Mouse (Mus musculus) kidney, postnatal 10 days (tissue): ENCODE results near the gene Vmp1.

Experiments
- DNase-seq: peaks from one replicate; pipeline ENCODE4 v3.0.0; 2021; ENCODE audit warnings: mixed read lengths

Gene Vmp1

DNA sequence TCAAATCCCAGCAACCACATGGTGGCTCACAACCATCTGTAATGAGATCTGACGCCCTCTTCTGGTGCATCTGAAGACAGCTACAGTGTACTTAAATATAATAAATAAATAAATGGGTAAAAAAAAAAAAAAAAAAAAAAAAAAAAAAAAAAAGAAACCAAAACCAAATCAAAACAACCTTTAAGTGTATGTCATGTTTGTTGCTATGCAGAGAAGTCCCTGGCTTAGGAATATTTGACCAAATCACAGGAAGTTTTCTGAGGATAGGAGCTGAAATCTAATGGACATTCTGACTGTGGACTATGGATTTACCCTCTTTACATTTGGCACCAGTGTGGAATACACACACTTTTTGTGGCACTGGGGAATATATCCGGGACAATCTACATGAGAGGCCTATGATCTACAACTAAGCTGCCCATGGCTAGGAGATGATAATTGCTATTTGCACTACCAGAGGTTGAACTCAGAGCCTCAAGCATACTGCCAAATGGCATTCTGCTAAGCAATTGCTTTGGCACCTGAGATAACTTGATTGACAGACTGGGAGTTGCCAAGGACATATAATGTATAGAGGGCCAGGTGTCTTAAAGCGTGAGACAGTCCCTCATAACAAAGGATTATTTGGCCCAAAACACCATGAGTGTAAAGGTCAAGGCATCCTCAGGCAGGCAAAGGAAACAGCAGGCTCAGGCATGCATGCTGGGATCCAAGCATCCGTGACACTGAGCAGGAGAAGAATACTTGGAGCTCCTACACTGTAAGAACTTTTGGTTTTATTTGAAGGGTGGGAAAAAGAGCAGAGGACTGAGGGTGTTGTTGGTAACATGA is 84.0 kb downstream of the Vmp1 start:
- DNase-seq: no peak

DNA sequence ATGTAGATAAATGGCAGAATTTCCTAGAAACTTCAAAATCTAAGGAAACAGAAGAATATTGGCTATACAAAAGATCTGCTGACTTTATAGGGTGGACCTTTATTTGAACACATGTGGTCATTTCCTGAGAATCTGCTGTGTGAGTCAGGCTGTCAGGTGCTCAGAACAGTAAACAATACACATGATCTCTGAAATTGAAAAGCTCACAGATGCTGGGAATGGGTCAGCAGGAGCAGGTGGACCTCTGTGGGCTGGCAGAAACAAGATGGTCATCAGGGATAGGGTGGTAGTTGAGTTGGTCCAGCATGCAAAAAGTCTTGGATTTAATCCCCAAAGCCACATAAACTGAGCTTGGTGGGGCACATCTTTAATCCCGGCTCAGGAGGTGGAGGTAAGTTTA is 85.1 kb downstream of the Vmp1 start:
- no peak for DNase-seq

DNA sequence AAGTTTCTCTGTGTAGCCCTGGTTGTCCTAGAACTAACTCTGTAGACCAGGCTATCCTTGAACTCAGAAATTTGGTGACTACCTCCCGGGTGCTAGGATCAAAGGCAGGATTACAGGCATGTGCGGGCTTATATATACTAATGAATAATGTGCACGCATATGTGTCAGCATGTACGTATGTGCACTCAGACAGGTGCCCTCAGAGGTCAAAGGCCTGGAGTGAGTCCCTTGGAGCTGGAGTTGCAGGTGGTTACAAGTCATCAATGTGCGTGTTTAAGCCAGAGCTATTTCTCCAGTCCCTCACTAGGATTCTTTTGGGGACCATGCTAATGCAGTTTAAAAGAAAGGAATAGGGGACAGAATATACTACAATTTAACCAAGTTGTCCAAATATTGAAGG is 85.5 kb downstream of the Vmp1 start:
- no peak for DNase-seq

DNA sequence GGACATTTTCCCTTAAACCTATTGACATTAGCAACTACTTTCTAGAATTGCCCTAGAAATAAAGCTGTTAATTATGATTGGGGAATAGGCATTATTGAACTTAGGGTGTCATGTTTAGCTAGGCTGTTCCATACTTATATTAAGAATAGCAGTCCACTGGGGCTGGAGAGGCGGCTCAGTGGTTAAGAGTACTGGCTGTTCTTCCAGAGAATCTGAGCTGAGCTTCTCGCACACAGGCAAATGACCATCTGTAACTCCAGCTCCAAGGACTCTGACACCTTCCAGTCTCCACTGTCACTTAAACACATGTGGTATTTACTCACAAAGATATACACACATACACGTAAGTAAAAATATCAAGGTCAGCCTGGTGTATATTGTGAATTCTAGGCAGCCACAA is 86.7 kb downstream of the Vmp1 start:
- no peak for DNase-seq

DNA sequence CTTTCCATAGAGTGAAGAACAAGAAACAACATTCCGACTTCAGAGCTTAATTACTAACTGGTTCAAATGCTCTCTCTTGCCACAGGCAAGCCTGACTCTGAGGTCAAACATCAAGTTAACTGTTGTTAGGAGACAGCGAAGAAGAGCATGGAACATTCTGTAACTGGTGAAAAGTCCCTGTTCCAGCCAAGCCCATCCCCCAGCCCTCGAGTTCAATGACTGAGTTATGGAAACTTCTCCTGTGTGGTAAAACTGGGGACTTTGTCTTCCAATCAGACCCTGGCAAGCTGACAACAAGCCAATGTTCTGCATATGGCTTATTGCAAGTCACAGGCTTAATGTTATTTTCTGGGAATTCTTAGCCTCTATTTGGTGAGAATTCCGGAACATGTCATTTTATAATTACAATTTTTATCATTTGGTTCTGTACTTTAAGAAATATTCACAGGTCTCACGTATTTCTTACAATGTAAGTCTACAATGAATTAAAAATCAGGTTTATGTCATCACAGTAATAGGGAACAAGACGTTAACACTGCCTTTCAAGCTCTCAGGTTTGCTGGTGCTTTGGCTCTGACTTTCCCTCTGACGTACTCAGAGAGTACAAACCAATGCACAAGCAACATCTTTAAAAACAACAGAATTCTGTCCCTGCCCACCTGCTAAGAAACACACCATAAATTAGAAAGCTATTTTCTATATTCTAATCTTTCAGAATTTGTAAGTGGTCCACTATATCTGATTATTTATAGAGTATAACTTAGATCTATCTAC is 87.3 kb downstream of the Vmp1 start:
- DNase-seq: peak; percentile 73

DNA sequence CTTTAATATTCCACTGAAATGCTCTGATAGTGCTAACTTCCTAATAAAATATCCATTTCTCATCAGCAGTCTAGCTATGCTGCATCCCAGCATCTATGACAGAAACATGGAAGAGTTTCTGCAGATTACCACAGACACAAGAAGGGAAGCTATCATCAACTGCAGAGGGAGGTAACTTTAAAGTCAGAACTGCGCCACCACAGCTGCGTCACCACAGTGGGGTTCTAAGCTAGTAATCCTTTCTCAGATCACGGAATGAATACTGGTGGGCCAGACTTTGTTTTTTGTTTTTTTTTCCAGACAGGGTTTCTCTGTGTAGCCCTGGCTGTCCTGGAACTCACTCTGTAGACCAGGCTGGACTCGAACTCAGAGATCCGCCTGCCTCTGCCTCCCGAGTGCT is 88.3 kb downstream of the Vmp1 start:
- DNase-seq: no peak

DNA sequence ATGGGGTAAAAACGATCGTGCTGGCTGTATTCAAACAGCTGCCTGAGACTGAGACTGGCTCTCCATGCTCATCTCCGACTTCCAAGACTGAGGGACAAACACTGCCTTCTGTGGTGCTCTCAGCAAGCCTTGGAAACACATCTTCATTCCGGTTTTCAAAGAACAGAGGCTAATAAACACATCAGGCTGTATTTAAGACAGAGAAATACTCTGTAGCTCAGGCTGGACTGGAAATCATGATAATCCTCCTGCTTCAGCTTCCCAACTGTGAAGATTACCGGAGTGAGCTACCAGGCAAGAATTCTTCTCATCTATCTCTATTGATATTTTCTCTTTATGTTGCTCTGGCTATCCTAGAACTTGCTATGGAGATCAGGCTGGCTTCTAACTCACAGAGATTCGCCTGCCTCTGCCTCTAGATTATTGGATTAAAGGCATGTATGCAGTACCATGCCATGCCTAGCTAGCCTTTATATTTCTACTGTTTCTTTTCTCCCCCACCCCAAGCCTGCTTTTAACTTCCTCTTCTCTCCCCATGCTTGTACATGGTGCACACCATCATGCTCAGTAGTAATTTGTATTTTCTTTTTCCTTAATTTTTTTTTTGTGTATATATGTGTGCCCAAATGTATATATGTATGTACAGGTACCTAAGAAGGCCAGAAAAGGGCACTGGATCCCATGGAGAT is 89.3 kb downstream of the Vmp1 start:
- no peak for DNase-seq

DNA sequence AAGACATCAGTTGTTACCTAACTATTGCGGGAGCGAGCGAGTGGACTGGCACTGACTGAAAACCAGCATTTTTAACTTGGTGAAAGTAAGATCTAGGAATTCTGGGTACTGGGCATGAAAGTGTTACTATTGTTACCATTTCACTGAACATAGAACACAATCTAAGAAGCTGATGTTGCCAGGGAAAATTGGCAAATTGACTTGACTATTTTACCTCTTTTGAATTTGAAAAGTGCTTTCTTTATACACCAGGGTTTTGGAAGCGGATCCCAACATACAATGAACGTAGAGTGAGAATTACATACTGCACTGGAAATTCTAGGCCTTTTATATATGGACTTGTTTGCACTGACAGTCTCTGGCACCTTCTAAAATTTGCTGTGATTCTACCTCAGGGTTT is 90.2 kb downstream of the Vmp1 start:
- DNase-seq: no peak

DNA sequence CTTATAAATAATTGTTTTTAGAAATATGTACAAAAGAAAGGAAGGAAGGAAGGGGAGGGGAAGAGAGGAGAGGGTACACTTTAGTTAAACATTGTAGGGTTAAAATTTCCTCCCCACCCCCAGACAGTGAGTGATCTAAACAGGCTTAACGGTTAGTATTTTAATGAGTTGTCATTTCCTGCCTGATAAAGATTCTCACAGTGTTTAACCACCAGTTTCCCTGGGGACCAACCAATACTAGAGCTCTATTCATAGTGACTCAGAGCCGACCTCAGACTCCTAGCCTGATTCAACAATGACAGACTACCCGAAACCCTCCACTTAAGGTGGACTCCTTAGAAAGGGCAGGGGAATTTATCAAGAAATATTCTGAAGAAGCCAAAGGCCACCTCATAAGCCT is 90.6 kb downstream of the Vmp1 start:
- DNase-seq: no peak

DNA sequence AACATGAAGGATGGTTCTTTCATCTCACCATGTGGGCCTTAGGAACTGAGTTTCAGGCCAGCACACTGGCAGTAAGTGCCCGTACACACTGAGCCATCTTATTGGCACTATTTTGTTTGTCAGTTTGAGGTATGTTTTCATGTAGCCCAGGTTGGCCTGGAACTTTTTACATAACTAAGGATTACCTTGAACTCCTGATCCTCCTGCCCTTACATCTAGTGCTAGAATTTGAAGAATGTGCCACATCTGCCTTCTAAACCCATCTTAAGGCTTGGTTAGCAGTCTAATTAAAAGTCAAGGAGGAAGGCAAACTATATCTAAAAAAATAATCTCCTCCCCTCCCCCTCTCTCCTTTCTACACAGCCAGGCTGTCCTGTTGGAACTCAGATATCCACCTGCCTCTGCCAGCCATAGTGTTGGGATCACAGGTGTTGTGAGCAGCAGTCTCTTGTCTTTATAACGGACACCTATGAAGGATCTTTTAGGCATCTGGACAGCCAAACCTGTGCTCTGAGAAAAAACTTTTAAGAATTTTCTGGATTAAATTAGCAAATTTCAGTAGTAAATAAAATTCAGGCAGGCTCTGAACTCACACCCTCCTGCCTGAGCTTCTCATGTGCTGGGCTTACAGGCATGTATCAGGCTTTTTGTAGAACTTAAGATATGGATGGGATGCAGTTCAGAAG is 91.6 kb downstream of the Vmp1 start:
- no peak for DNase-seq

DNA sequence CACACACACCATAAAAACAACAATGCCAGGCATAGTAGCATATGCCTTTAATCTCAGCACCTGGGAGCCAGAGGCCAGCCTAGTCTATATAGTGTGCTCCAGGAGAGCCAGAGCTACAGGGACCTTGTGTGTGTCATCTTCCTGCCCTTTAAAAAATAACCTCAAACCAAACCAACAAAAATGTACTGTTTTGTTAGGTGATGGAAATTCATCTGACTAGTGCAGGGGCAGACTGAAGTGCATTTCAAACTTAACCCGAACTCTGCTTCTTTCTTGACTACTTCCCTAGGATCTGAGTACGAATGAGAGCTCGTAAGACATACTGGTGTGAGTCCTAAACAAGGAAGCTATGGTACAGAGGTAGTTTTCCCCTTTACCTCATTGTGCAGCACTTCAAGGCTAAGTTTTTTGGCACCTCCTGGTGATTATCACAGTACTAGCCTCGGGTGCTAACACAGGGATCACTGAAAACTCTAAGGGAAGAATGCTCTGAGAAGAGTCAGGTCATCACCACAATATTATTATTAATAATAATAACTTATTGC is 92.3 kb downstream of the Vmp1 start:
- no peak for DNase-seq

DNA sequence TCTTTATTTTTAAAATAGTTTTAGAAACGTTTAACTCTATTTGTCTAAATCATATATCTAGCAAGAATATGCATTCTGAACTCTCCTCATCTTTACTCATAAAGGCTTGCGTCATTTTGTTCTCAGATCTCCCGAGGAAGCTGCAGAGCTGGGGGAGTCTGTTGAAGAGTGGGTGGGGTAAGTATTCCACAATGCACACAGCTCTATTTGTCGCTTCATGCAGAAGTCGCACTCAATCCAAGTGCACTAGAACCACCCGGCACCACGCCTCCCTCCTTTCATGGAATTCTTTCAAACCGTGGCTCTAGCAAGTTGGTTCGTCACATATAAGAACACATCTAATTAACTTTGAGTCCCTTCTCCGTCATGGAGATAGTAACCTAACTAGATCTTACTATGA is 93.1 kb downstream of the Vmp1 start:
- no peak for DNase-seq

DNA sequence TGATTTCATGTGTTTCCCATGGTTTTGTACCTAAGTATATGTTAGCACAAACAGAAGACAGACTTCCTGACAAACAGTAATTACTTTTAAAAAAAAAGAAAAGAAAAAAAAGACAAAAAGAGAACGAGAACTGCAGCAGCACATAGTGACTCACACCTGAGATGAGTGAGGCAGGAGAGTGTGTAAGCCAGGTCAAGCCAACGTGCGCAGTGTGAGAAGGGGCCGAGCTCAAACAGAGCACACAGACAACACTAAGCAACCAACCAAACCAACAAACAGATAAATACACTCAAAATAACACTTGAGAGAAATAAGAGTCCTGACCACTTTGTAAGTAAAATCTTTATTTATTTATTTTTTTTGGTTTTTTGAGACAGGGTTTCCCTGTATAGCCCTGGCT is 93.6 kb downstream of the Vmp1 start:
- DNase-seq: no peak

DNA sequence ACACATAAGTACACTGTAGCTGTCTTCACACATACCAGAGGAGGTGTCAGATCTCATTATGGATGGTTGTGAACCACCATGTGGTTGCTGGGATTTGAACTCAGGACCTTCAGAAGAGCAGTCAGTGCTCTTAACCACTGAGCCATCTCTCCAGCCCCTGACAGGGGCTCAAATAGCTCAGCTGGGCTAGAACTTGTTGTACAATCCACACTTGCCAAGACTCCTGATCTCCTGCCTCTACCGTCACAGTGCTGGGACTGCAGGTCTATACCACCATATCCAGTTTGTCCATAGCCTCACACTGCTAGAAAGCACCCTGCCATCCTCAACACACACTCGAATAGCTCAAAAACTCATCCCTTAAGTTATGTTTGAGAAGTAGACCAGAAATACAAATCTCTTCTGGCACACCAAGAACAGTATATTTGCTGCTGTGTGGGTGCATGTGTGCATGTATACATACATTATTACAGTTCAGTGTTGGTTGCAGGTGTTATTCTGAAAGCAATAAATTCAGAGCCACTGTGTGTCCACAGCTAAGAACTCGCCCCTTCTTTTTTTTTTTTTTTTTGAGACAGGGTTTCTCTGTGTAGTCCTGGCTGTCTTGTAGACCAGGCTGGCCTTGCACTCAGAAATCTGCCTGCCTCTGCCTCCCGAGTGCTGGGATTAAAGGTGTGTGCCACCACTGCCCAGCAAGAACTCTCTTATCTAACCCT is 94.9 kb downstream of the Vmp1 start:
- no peak for DNase-seq

DNA sequence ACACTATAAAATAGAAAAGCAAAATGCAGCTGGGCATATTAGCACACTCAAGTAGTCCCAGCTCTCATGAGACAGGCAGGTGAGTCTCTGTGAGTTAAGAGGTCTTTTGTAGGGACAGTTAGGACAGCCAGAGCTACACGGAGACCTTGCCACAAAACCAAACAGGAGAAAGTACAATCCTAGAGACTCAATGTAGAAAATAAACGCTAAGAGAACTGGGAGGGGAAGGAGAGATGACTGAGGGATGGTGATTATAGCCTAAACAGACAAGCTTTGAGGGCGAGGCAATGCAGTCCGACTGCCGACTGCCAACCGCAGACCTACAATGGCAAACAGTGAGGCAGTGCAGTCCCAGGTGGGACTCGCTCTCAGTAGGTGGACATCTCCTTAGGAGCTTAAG is 95.8 kb downstream of the Vmp1 start:
- no peak for DNase-seq

DNA sequence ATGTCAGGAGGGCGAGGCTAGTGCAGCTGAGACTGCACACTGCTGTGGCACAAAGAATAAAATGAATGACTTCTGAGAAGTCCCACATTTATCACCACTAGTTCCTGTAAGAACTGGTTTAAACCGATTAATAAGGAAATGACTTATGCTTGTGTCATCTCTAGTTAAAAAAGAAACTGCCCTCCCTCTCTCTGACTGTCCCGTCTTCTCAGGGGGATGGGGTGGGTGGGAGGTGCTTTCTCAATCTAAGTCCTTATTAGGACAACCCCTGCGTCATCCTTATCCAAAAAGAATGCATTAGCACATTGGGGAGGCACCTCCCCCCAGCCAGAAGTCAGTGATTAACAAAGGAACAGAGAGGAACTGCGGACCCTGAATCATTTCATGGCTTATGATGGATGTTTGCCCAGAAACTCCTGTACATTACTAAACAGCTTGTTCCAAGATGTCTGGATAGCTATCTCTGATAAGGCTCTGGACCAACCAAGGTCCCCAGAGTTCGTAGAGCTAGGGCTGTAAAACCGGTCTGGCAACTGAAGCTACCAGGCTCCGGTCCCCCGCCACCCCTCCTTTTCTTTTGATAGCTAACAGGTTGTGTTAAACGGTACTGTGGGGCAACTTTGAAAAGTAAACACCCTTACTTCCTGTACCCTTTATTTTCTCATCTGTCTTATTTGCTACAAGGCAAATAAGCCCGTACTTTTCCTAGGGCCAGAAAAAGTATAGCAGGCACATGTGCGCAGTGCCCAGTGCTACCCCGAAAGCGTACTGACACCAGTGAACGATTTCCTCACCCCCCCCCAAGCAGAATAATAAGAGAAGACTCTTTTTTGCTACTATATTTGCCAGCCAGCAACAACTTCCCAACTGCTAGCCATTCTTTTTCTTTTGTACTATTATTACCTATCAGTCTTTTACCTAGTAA is 96.5 kb downstream of the Vmp1 start:
- DNase-seq: peak; percentile 82

DNA sequence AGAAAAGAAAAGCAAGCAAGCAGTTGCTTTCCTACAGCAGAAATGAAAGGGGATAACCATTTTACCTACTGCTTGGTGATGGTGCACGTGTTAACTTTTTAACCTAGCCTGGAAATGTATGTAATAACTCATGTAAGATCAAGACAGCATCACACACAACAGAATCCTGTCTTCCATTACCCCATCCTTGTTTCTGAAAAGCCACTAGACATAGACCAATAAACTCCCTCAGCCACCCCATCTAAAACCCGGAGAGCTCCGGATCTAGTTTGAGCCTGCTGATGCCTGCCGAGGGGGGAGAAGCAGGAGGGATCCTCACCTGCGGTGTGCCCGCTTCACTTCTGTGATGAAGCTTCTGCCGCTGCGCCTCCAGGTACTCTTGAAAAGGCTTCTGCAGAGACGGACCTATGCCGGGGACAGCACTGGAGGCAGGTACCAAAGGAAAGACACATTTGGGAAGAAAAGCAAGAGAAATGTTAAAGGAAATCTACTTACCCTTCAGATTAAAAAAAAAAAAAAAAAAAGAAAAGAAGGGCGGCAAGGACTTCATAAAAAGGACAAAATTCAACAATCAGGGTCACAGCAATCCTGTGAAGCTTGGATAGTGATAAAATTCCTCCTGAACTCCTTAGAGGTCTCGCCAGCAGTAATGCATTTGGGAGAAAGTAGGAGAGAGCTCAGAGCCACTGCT is 97.3 kb downstream of the Vmp1 start:
- peak; percentile 46 for DNase-seq

DNA sequence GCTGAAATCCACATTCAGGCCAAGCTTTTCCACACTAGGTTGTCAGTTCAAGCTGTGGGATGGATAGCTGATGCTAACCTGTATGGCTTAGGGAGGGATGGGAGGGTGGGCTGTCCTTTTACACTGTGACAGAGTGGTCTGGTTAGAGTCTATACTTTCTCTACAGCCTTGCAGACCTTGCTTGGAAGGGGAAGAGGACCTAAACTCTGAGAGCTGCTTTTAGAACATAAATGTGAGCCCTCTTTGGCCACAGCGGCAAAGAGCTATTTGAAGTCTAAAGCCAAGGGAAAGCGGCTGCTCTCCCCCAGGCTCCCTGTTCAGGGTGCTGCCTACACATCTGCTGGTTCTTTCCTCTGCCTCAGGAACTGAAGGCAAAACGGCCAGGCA is 98.0 kb downstream of the Vmp1 start:
- peak; percentile 39 for DNase-seq

DNA sequence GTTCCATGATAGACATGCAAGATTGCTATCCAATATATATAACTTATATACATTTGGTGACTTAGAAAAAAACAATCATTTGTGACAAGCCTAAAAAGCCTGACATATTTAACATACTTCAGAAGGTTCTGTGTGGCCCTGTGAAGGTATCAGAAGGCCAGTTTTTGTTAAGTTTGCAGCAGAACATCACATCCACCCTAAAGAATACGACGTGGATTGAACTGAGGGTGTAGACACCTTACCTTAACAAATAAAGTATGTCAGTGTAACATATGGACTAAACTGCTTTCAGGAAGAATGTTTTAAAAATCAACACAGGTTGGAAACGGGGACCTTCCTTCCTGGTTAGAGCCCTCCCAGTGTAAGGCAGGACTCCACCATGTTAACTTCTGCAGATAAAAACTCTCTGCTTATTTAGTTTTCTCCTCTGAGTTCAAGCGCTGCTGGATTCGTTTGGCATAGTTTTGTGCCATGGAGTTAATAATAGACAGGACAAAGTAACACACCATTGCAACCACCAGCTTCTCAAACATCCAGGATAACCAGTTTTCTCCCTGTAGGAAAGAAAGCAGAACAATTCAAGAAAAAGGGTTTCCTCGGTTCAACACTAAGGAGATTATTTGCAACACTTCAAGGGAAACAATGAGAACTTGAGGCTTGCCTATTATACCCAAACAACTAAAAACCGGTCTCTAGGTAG is 98.6 kb downstream of the Vmp1 start:
- DNase-seq: no peak
